Mouse (Mus musculus) ES-E14 (cell line): ENCODE measurements around the gene Cd247.

Experiments used
- MAFK ChIP-seq: IDR thresholded peaks from 2 replicates; pipeline ENCODE4 v1.6.1; 2014; ENCODE audit warnings: mild to moderate bottlenecking, low read depth, low read length, inconsistent platforms; ENCODE audit not compliant: insufficient read depth
- ZC3H11A ChIP-seq: IDR thresholded peaks from 2 replicates; pipeline ENCODE4 v1.6.1; 2012; ENCODE audit warnings: low read depth, mild to moderate bottlenecking, inconsistent platforms, low read length, borderline replicate concordance
- ZNF384 ChIP-seq: IDR thresholded peaks from 2 replicates; pipeline ENCODE4 v1.6.1; 2012; ENCODE audit warnings: low read depth, low read length, inconsistent platforms

DNA sequence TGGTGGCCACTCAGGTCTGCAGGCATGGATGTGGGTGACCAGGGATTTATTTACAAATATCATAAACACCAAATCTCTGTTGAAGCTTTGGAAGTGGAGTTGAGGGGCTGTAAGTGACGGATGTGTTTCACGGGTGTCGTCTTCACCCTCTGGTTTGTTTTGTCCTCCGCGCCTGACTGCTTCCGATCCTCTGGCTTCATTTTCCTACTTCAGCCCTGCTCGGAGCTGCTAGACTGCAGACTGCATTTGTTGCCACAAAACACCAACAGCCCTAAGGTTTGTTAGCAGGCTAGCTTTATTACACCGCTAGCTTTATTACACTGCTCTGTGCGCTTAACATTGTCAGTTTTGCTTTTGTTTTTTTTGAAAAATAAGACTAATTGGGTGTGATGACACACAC is 2.9 kb downstream of the Cd247 start:
- TF ChIP-seq ZNF384 = no peak
- no peak for TF ChIP-seq MAFK
- TF ChIP-seq ZC3H11A = no peak
